Mouse (Mus musculus): Measurements from ENCODE around the gene Reln.

DNA sequence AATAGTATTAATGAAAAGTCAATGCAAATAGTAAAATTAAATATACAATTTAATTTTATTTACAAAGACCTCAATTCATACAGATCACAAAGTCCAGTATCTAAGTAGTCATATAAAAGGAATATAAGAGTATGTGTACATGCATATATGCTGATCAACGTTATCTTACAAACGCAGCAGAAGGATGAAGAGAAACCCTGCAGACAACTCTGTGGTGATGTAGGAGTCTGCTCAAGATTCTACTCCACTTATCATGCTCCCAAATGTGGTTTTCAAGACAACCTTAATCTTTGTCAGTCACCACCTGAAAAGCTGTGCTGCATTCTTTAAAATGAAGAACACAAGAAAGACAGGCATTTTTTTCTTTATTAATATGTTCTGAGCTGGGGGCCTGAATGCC, 44.0 kb upstream of the Reln start:
- no peak for TF ChIP-seq GATA1 (IDR thresholded peaks at IDR 0.05; ENCODE audit: low read length)
- TF ChIP-seq TAL1 (IDR thresholded peaks at IDR 0.05; ENCODE audit: low read length), result no peak

All from erythroblast, embryonic 14.5 days (primary cell).